Mouse (Mus musculus) adrenal gland, postnatal 0 days (tissue): Measurements from ENCODE around the gene Atxn3. TPM values are rescaled to one million over a fixed set of nuclear protein-coding genes. Genes with fewer than 3 reads are reported as not detected.

ENCODE experiments used
- polyA plus RNA-seq: library from polyadenylated mRNA; unstranded; fragments of >200 nt; fragmentation: Nextera tagmentation; extraction: Ambion mirVana; gene quantifications from 2 replicates; pipeline ENCODE4 v1.2.1, GENCODE M21; 2015

Gene Atxn3
- polyA plus RNA-seq = 9.6 and 10.9 TPM in 2 replicates

DNA sequence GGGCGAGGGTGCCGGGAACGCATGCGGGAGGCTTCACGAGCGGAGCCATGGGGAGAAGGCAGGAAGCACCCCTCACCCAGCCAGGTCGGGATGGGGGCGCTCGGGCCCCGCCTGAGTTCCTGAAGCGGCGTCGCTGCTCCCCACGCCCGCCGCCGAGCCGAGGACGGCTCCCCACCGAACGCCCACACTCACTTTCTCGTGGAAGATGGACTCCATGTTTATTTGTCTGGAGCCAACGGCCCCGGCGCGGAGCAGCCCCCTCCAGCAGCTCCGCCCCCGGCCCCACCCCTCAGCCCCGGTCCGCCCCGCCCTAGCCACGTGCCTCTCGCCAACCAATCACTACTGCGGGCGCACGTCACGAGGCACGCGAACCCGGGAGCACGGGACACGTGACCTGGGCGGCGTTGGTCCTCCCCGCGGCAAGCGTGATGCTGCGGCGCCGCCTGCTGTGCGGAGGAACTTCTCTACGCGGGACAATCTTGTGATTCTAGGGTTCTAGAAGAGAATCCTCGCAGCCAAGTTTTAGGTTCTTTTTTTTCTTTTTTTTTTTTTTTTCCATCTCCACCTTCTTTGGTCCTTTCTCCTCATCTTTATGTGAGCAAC, at the start of gene Atxn3:
TSS of gene Atxn3 (minus strand) at position 305 of the 603 bp plus-strand sequence.

DNA sequence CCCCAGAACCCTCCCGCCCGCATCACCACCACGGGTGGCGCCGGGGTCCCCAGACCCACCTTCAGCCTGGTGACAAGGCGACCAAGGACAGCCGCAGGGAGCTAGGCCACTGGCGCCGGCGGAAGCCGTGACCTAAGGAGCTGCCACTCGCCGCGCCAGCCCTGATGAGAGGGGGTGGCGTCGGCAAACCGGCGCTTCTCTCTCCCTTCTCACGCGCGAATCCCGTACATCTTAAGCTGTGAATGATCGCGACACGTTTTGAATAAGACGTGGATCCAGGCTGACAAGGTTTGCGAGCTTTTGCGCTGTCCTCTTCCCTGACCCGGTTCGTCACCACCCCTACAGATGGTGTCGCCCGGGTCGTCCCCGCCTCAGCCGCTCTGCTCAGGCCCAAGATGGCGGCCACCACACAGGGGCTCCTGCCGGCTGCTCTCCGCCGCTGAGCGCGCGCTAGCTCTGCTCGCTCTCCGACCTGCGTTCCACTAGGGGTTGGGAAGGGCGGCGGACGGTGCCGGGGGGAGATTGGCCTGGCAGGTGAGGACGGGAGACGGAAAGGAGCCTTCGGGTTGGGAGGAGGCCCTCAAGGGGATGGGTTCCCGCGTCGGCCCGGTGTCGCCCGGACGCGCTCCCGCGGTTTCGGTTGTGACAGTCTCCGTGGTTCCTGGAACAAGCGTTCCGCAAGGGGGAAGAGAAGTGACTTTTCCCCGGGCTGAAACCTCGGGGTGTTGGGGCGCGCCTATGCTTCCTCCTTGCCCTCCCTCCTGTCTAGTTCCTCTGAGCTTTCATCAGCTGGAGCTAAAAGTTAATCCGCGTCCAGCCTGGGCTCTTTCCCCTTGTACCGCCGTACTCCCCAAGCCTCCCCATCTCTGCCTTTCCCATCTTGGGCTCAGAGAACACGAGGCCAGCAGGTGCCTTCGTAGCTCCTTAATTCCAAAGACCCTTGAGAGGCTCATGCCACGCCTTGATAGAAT, 17.8 kb upstream of the Atxn3 start, which contains the start of gene Cpsf2:
TSS of gene Cpsf2 (plus strand) at position 388 of the 971 bp plus-strand sequence.

DNA sequence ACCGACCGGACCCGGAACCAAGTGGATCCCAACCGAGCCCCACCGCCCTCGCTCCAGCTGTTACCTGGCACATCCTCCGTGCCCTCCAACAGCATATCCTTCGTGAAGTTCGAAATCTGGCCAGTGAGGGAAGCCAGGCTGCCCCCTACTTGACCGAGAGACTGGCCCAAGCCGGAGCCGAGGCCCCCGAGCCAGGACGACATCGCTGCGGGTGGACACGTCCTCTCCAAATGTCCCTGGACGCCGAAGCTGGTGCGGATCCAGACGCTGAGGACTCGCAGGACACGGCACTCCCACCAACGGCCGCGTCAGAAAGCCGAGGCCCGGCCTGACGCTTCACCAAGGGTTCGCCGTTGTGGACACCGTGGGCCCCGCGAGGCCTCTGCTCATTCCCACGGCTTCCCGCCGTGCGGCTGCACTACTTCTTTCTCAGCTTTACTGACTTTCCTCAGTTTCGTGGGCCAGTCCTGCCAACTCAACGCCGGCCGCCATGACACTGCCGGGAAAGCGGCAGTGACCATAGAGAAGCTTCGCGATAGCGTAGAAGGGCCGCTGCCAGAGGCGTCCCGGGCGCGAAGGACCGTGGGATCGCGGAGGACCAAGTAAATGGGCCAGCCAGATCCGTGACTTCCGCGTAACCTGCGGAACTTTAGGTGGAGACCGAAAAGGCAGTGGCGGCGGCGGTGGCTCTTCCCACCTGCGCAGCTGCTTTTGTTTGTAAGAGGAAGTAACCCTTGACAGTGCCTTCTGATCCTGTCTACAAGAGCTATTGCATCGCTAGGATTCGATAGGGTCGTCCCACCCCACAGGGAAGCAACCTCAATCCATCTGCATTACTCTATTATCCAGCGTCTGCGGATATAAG, 45.2 kb downstream of the Atxn3 start, which contains the start of gene Trip11:
TSS of gene Trip11 (minus strand) at position 642 of the 865 bp plus-strand sequence.

Other genes with a start within 250 kb of the Atxn3 start
- 0.83 and 1.3 TPM in 2 replicates for gene Tc2n, start 239.7 kb downstream of the Atxn3 start, polyA plus RNA-seq
- 66.9 and 90.5 TPM in 2 replicates for gene Fbln5, start 139.2 kb downstream of the Atxn3 start, polyA plus RNA-seq
- 13.7 and 22.9 TPM in 2 replicates for gene Trip11, start 45.0 kb downstream of the Atxn3 start, polyA plus RNA-seq
- 13.9 and 20.7 TPM in 2 replicates for gene Cpsf2, start 17.7 kb upstream of the Atxn3 start, polyA plus RNA-seq
- 0.08 and 0.19 TPM in 2 replicates for gene Slc24a4, start 170.5 kb upstream of the Atxn3 start, polyA plus RNA-seq